Mouse (Mus musculus): Measurements from ENCODE around the gene Banp. TPM values are rescaled to one million over a fixed set of nuclear protein-coding genes. Genes with fewer than 3 reads are reported as not detected.

Banp gene
- total RNA-seq, 2 experiments from 2014 or later: 8.5 to 19.2 TPM

GRCm38 (mm10) chr8:121924681-121925080, 24.9 kb upstream of the Banp start:
- DNase-seq: no peak
- intact Hi-C loops (cut with DNase I): loop anchor here (1.0 kb wide), 1 partner anchor 50 kb away; no protein-coding TSS in a partner anchor

DNA sequence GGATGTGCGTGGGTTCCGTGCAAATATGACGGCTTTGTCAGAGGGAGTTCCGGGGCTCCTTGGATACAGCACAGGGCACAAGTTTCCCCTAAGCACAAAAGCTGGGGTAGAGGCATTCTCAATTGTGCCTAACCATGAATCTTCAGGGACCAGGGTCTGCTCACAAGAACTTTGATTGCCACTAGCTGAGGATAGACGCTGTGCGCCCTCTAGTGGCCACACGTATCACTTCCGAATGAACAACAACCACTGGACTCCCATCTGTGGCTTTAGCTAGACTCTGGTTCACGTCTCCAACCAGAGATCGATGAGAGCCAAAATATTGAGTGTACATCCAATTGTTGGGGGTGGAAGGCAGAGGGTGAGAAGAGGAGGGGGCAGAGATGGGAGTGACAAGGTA, 23.9 kb upstream of the Banp start:
- DNase-seq: peak; percentile 78 to 81
- intact Hi-C loops (cut with DNase I): loop anchor here (1.0 kb wide), 1 partner anchor 51 kb away; no protein-coding TSS in a partner anchor

- no peak for DNase-seq
- intact Hi-C loops (cut with DNase I): no loop called here
Measured at GRCm38 (mm10) chr8:121926266-121926665, 23.3 kb upstream of the Banp start.

- peak; percentile 39 to 57 for DNase-seq
- intact Hi-C loops (cut with DNase I): no loop called here
Measured at GRCm38 (mm10) chr8:121927316-121927715, 22.2 kb upstream of the Banp start.

DNA sequence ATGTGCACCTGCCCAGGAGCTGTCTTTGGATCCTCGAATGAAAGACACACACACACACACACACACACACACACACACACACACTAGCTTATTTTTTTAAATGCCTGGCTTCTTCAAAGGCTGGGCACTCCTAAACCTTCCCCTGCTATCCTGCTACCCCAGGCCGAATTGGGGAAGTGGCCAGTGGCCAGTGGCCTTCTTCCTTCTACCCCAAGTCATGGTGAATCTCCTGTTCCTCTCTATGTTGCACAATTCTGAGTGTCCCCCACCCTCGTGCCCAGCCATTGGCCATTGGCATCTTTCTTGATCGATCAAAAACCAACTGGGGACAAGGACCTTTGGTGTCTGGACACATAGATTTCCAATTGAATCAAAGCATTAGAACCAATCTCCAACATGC, 19.5 kb upstream of the Banp start:
- no peak for DNase-seq
- intact Hi-C loops (cut with DNase I): no loop called here

- no peak for DNase-seq
- intact Hi-C loops (cut with DNase I): no loop called here
Measured at GRCm38 (mm10) chr8:121931571-121931970, 18.0 kb upstream of the Banp start.

- intact Hi-C loops (cut with DNase I): no loop called here
- DNase-seq: peak in 1 of 2 experiments; percentile 41
Measured at GRCm38 (mm10) chr8:121932026-121932667, 17.4 kb upstream of the Banp start.

DNA sequence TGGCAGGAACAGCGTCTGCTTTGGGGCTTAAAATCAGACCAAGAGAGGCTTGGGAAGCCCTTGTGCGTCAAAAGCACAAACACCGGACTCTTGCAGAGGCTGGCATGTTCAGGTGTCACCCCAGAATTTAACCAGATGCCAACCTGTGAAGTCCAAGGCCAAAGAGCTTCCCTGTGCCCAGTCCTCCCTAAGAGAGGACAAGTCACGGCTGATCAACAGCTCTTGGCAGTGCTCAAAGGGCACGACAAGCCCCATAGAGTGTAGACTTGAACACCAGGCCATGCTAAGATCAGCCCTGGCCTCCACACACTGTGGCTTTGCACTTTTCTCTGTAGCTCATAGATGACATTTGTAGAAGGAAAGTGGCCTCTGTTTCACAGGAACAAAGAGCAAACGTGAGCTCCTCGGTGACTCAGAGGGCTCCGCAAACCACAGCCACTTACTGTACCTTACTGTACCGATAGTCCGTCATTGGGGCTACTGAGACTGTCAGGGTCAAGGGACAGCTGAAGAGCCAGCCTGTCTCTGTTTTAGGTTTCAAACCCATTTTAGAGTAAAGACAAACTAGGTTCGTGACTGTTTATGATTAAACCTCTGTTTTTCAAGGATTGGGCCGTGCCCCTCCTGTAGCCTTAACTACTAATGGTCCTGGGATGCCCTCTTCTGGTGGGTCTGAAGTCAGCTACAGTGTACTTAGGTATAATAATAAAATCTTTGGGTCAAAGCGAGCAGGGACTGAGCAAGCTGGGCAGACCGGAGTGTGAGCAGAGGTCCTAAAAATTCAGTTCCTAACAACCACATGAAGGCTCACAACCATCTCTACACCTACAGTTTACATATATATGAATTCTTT, 16.7 kb upstream of the Banp start:
- intact Hi-C loops (cut with DNase I): no loop called here
- DNase-seq: no peak

- peak; percentile 44 to 46 for DNase-seq
Measured at GRCm38 (mm10) chr8:121934506-121934905, 15.0 kb upstream of the Banp start.

GRCm38 (mm10) chr8:121934923-121935322, 14.6 kb upstream of the Banp start:
- intact Hi-C loops (cut with DNase I): no loop called here
- DNase-seq: no peak

More at GRCm38 (mm10) chr8:121934506-121934905, 15.0 kb upstream of the Banp start:
- intact Hi-C loops (cut with DNase I): no loop called here

DNA sequence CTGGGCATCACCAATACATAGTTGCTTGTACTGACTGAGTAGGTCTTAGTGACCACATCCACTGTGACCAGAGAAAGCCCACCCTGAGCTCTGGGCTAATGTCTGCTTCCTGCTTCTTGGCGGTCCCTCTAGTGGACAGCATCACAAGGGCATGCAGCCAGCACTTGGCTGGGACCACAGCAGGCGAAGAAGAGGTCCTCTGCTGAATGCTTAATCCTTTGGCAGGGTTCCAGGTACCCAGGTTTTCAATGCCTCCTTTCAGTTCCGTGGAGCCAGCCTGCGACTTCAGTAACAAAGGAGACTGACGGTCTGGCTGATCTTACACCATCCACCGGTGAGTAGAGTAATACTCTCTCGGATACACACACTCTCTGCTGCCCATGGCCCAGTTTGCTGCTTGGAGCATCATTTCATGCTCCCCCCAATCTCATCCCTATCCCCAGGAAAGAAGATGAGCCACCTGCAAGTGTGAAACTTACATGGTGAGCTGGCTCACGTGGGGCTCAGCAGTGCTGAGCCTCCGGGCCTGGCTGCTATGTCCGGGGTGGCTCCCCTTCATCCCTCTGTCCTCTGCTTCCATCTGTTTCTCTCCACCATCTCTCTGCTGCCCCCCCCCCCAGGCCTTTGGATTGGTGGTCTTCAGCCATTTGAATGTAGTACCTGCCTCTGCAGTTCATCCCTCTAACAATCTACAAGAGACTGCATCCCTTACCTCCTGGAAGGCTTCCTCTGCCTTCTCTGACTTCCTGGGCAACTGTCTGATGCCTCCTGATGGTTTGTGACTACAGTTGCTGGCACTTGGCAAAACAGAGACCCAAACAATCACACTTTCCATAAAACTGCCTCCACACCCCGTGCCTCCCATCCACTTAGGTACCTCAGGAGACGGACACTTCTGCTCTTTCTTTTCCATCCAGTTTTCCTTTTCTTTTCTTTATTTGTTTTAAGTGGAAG, 13.9 kb upstream of the Banp start:
- intact Hi-C loops (cut with DNase I): no loop called here
- no peak for DNase-seq

- intact Hi-C loops (cut with DNase I): no loop called here
- DNase-seq: no peak
Measured at GRCm38 (mm10) chr8:121936391-121936790, 13.2 kb upstream of the Banp start.

- intact Hi-C loops (cut with DNase I): no loop called here
- DNase-seq: no peak
Measured at GRCm38 (mm10) chr8:121938732-121939131, 10.8 kb upstream of the Banp start.

GRCm38 (mm10) chr8:121943057-121943540, 6.5 kb upstream of the Banp start:
- no peak for DNase-seq
- intact Hi-C loops (cut with DNase I): no loop called here

GRCm38 (mm10) chr8:121943716-121944115, 5.8 kb upstream of the Banp start:
- intact Hi-C loops (cut with DNase I): no loop called here
- no peak for DNase-seq

- no peak for DNase-seq
- intact Hi-C loops (cut with DNase I): no loop called here
Measured at GRCm38 (mm10) chr8:121944831-121945230, 4.7 kb upstream of the Banp start, which contains the start of gene Car5a. Gene Car5a (minus strand): TSS chr8:121944904.

- intact Hi-C loops (cut with DNase I): no loop called here
- DNase-seq: no peak
Measured at GRCm38 (mm10) chr8:121946351-121946750, 3.2 kb upstream of the Banp start.

DNA sequence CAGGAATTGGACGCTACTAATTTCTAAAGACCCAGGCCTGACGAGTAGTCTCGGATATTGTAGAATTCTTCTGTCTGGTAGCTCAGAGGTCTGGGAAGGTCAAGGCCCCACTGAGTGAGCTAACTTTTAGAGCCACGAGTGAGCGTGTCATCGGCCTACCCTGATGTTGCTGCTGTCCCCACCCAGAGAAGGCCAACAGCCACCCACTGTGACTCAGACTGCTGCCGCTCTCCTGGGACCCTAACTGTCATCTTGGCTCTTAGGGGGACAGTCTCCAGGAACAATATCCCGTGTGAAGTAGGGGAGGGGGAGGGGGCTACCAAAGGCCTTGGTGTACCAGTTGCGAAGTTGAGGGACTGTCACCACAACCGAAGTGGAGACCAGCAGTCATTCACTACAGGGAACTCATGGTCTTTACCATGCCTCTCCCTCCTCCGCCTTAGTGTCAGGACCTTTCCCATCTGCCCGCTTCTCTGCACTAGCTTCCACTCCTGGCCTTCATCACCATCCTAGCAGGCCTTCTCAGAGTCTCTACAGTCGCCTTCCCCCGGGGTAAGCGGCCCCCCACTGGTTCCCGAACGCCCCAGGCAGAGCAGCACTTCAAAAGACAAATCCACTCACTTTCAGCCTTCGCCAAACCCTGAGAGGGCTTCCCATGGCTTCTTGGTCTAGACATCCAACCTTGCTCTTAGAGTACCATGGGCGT, 2.4 kb upstream of the Banp start:
- intact Hi-C loops (cut with DNase I): no loop called here
- no peak for DNase-seq

DNA sequence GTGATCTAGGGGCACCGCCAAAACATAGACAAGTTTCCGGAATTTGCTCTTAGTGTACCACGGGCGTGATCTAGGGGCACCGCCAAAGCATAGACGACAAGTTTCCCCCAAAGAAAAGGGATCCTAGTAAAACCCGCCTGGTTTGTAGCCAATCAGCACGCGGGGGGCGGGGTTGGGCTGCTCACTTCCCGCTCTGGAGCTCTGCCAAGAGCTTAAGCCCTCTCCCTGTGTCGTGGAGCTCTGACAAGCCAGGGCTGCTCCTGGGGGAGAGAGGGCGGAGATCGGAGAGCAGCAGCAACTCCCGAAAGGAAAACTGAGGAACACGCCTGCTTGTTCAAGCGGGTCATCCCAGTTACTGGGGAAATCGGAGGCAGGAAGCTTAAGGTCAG, 1.8 kb upstream of the Banp start:
- intact Hi-C loops (cut with DNase I): no loop called here
- peak; percentile 89 for DNase-seq

Measured in heart, postnatal 36 days (tissue).